Comparison of ENCODE assay signal across 9 mouse cellular contexts in genomic region chr16:58499650-58500049, GRCm38 (mm10). TPM values are rescaled to one million over a fixed set of nuclear protein-coding genes. Genes with fewer than 3 reads are reported as not detected.
A peak's percentile ranks its signal among the peaks of the same experiment; 100 is the strongest.
DNase-seq lines count a peak whose midpoint lies in the region; ATAC-seq lines count a peak whose summit lies in the region.
"Had no signal": no experiment of that assay in that cellular context is flagged by ENCODE, and none has a peak within 500 bp of the region (broad histone marks: within the 10 kb centered on the region; RNA-seq: fewer than 3 reads in every experiment).

No protein-coding gene starts in this region.

- peak overlapping the region; percentile 67 for H3K27ac ChIP-seq in heart, embryonic 12.5 days (ENCODE audit: poor library complexity, severe bottlenecking)
- peak overlapping the region; percentile 1; the same call in 1 of the 2 replicates for H3K27ac ChIP-seq in lung, embryonic 16.5 days (ENCODE audit: low read length)
- peak overlapping the region; percentile 60; the same call in 1 of the 2 replicates for H3K27ac ChIP-seq in hindbrain, embryonic 13.5 days

- 81% methylated on average over 5 of the region's 5 CpGs for WGBS in heart, embryonic 12.5 days
- WGBS in lung, embryonic 16.5 days: 71% methylated on average over 5 of the region's 5 CpGs
- WGBS in hindbrain, embryonic 13.5 days: 84% methylated on average over 5 of the region's 5 CpGs

- H3K4me1 ChIP-seq in heart, embryonic 12.5 days (replicated peaks): peaks cover 44% of the 10 kb centered on the region
- peaks cover 36% of the 10 kb centered on the region for H3K4me1 ChIP-seq in lung, embryonic 16.5 days (replicated peaks; ENCODE audit: control insufficient read depth, insufficient read depth, low read length)
- peaks cover 6% of the 10 kb centered on the region; the same call in 1 of the 2 replicates for H3K4me1 ChIP-seq in hindbrain, embryonic 13.5 days (replicated peaks)

- no peak for DNase-seq in heart, adult 8-10 months (ENCODE audit: low spot score)
- DNase-seq in lung, postnatal 14 days: no peak
- DNase-seq in right cerebral cortex, postnatal 10 days (ENCODE audit: low spot score in 2 of 2): no peak
- no peak for DNase-seq in left cerebral cortex, postnatal 14 days (ENCODE audit: low spot score in 2 of 2)
- DNase-seq: kidney, adult 8-10 months had no signal

- no peak overlapping the region for H3K4me3 ChIP-seq in heart, embryonic 12.5 days
- H3K4me3 ChIP-seq in lung, embryonic 16.5 days (ENCODE audit: low read length): no peak overlapping the region
- no peak overlapping the region for H3K4me3 ChIP-seq in hindbrain, embryonic 13.5 days

- intact Hi-C loops in left cerebral cortex, postnatal 14 days (cut with DNase I): no loop called here

- no peaks in the 10 kb centered on the region for H3K9me3 ChIP-seq in heart, embryonic 12.5 days (replicated peaks)
- H3K9me3 ChIP-seq in lung, embryonic 16.5 days (ENCODE audit: control insufficient read depth, low read length): no peaks in the 10 kb centered on the region
- no peaks in the 10 kb centered on the region for H3K9me3 ChIP-seq in hindbrain, embryonic 13.5 days

- no peak for ATAC-seq in heart, embryonic 12.5 days (ENCODE audit: insufficient number of reproducible peaks, low FRiP score)
- no peak for ATAC-seq in lung, embryonic 16.5 days (ENCODE audit: low read depth)
- no peak for ATAC-seq in hindbrain, embryonic 13.5 days (ENCODE audit: low FRiP score)
- 0 out of 2 replicates have a peak, but pooled peaks have one; percentile 7 for ATAC-seq in megakaryocyte progenitor cell, adult 5-6 weeks (replicated peaks; ENCODE audit: poor library complexity)

- no peak overlapping the region for H3K4me2 ChIP-seq in heart, embryonic 12.5 days
- no peak overlapping the region for H3K4me2 ChIP-seq in lung, embryonic 16.5 days (ENCODE audit: low read depth, low read length)
- no peak overlapping the region for H3K4me2 ChIP-seq in hindbrain, embryonic 13.5 days

- no peak overlapping the region for H3K9ac ChIP-seq in heart, embryonic 12.5 days
- no peak overlapping the region for H3K9ac ChIP-seq in lung, embryonic 16.5 days (ENCODE audit: low read length)
- H3K9ac ChIP-seq in hindbrain, embryonic 13.5 days: no peak overlapping the region

- peaks cover 12% of the 10 kb centered on the region; the same call in 1 of the 2 replicates for H3K36me3 ChIP-seq in heart, embryonic 12.5 days
- H3K36me3 ChIP-seq in lung, embryonic 16.5 days (ENCODE audit: control insufficient read depth, insufficient read depth, low read length): no peaks in the 10 kb centered on the region
- no peaks in the 10 kb centered on the region for H3K36me3 ChIP-seq in hindbrain, embryonic 13.5 days

- no peaks in the 10 kb centered on the region for H3K27me3 ChIP-seq in heart, embryonic 12.5 days (replicated peaks)
- no peaks in the 10 kb centered on the region for H3K27me3 ChIP-seq in lung, embryonic 16.5 days (ENCODE audit: control insufficient read depth, insufficient read depth, low read depth, low read length)
- H3K27me3 ChIP-seq in hindbrain, embryonic 13.5 days: no peaks in the 10 kb centered on the region

RNA-seq across cellular contexts. Expression of gene St3gal6, which starts 24.4 kb away (rescaled TPM):
- polyA plus RNA-seq in heart, embryonic 12.5 days (2016; fragmentation: Nextera tagmentation; extraction: Ambion mirVana): 15.9 and 18.2 TPM in 2 replicates
- 10 to 100 TPM; 38.1 to 49.1 (median 44.8) TPM for total RNA-seq in heart, adult 8-10 months (2022)
- 33.7 and 34.7 TPM in 2 replicates for polyA plus RNA-seq in lung, embryonic 16.5 days (2015; fragmentation: Nextera tagmentation; extraction: Ambion mirVana)
- 9.5 and 12.7 TPM in 2 replicates for polyA plus RNA-seq in hindbrain, embryonic 13.5 days (2015; fragmentation: Nextera tagmentation; extraction: Ambion mirVana)
- total RNA-seq in megakaryocyte progenitor cell, adult 5-6 weeks (2015): 2.8 and 4.5 TPM in 2 replicates
- total RNA-seq in megakaryocyte progenitor cell, adult 5-6 weeks (2017): 4.0 and 8.0 TPM in 2 replicates
- 10 to 100 TPM; 25.1 to 27.2 TPM for total RNA-seq in left cerebral cortex, postnatal 14 days (2021)

Comparison
In these comparisons a context has a peak if more than half of its experiments do, and no peak if none do; other contexts are left out.
1. H3K27ac ChIP-seq: peak in every context shown above with its lines; median percentile 67 in heart, embryonic 12.5 days; 60 in hindbrain, embryonic 13.5 days; 1 in lung, embryonic 16.5 days.